In genomic region chr17:69075501-69076237, GRCm38 (mm10) we compare ENCODE assay signal across 8 mouse cellular contexts. TPM values are rescaled to one million over a fixed set of nuclear protein-coding genes. Genes with fewer than 3 reads are reported as not detected.
DNase-seq lines count a peak whose midpoint lies in the region; ATAC-seq and TF ChIP-seq lines count a peak whose summit lies in the region.

Gene Epb41l3, plus strand, starts transcription at chr17:69075683.

- TF ChIP-seq POLR2A in limb, embryonic 14.5 days (IDR thresholded peaks at IDR 0.05; ENCODE audit: borderline replicate concordance, extremely low read depth, insufficient read depth, insufficient read length): no peak

- no peaks in the 10 kb centered on the region for H3K36me3 ChIP-seq in forebrain, embryonic 12.5 days (replicated peaks)
- no peaks in the 10 kb centered on the region for H3K36me3 ChIP-seq in heart, embryonic 14.5 days (ENCODE audit: control insufficient read depth, insufficient read depth, low read length)
- H3K36me3 ChIP-seq in kidney, postnatal 0 days (ENCODE audit: insufficient read depth, low read length): no peaks in the 10 kb centered on the region
- H3K36me3 ChIP-seq in limb, embryonic 14.5 days (ENCODE audit: control insufficient read depth, insufficient read depth, low read length): no peaks in the 10 kb centered on the region
- no peaks in the 10 kb centered on the region for H3K36me3 ChIP-seq in midbrain, embryonic 15.5 days (replicated peaks)
- no peaks in the 10 kb centered on the region for H3K36me3 ChIP-seq in stomach, postnatal 0 days (ENCODE audit: control insufficient read depth, insufficient read depth, low read length)

- peak within 1 kb of the TSS; percentile 100 for H3K4me2 ChIP-seq in forebrain, embryonic 12.5 days
- peak within 1 kb of the TSS; percentile 100 for H3K4me2 ChIP-seq in heart, embryonic 14.5 days (ENCODE audit: low read length)
- H3K4me2 ChIP-seq in kidney, postnatal 0 days (ENCODE audit: low read length): peak within 1 kb of the TSS; percentile 86
- H3K4me2 ChIP-seq in limb, embryonic 14.5 days (replicated peaks; ENCODE audit: low read depth, low read length, severe bottlenecking): peak within 1 kb of the TSS; percentile 99
- H3K4me2 ChIP-seq in midbrain, embryonic 15.5 days: peak within 1 kb of the TSS; percentile 94
- peak within 1 kb of the TSS; percentile 92 for H3K4me2 ChIP-seq in stomach, postnatal 0 days (replicated peaks; ENCODE audit: low read depth)

- under 1% methylated on average over 47 of the region's 47 CpGs for WGBS in forebrain, embryonic 12.5 days
- under 1% methylated on average over 47 of the region's 47 CpGs for WGBS in heart, embryonic 14.5 days
- under 1% methylated on average over 47 of the region's 47 CpGs for WGBS in kidney, postnatal 0 days
- WGBS in limb, embryonic 14.5 days: under 1% methylated on average over 43 of the region's 47 CpGs
- under 1% methylated on average over 47 of the region's 47 CpGs for WGBS in midbrain, embryonic 15.5 days
- WGBS in stomach, postnatal 0 days: under 1% methylated on average over 47 of the region's 47 CpGs

- H3K4me1 ChIP-seq in forebrain, embryonic 12.5 days: peaks cover 18% of the 10 kb centered on the region
- H3K4me1 ChIP-seq in heart, embryonic 14.5 days (ENCODE audit: control insufficient read depth in 2 of 2, insufficient read depth in 2 of 2, low read length in 2 of 2): peaks cover 0 to 10% of the 10 kb centered on the region in 2 experiments; a peak in 3 of 4 replicates
- peaks cover 9% of the 10 kb centered on the region; the same call in 1 of the 2 replicates for H3K4me1 ChIP-seq in kidney, postnatal 0 days (replicated peaks; ENCODE audit: insufficient read depth, low read length)
- peaks cover 7% of the 10 kb centered on the region; the same call in 1 of the 2 replicates for H3K4me1 ChIP-seq in limb, embryonic 14.5 days (ENCODE audit: control insufficient read depth, insufficient read depth, low read length)
- H3K4me1 ChIP-seq in midbrain, embryonic 15.5 days: peaks cover 15% of the 10 kb centered on the region
- H3K4me1 ChIP-seq in stomach, postnatal 0 days (replicated peaks; ENCODE audit: control insufficient read depth, insufficient read depth): no peaks in the 10 kb centered on the region; the same call in 1 of the 2 replicates

- TF ChIP-seq CTCF in kidney, postnatal 0 days (IDR thresholded peaks at IDR 0.05; ENCODE audit: low read depth): no peak
- TF ChIP-seq CTCF in stomach, postnatal 0 days (IDR thresholded peaks at IDR 0.05; ENCODE audit: low read depth): peak; percentile 33; the same call in 1 of the 2 replicates

- TF ChIP-seq EP300 in stomach, postnatal 0 days (optimal IDR thresholded peaks at IDR 0.05): no peak

- H3K4me3 ChIP-seq in forebrain, embryonic 12.5 days (replicated peaks): peak within 1 kb of the TSS; percentile 57
- H3K4me3 ChIP-seq in heart, embryonic 14.5 days (ENCODE audit: control insufficient read depth in 1 of 2, insufficient read depth in 1 of 2, low read depth in 1 of 2, low read length in 2 of 2): peak within 1 kb of the TSS; percentile 45 to 66
- peak within 1 kb of the TSS; percentile 43 for H3K4me3 ChIP-seq in kidney, postnatal 0 days (replicated peaks; ENCODE audit: low read depth, low read length)
- H3K4me3 ChIP-seq in limb, embryonic 14.5 days (replicated peaks; ENCODE audit: low read length): peak within 1 kb of the TSS; percentile 52
- H3K4me3 ChIP-seq in midbrain, embryonic 15.5 days: peak within 1 kb of the TSS; percentile 66
- H3K4me3 ChIP-seq in stomach, postnatal 0 days (ENCODE audit: low read depth, low read length): peak within 1 kb of the TSS; percentile 51

- peaks cover 51% of the 10 kb centered on the region for H3K27me3 ChIP-seq in forebrain, embryonic 12.5 days
- H3K27me3 ChIP-seq in heart, embryonic 14.5 days (ENCODE audit: control insufficient read depth, insufficient read depth, low read length): peaks cover 42% of the 10 kb centered on the region
- peaks cover 5% of the 10 kb centered on the region; the same call in 1 of the 2 replicates for H3K27me3 ChIP-seq in kidney, postnatal 0 days (ENCODE audit: insufficient read depth, low read length)
- peaks cover 37% of the 10 kb centered on the region for H3K27me3 ChIP-seq in limb, embryonic 14.5 days (ENCODE audit: control insufficient read depth, insufficient read depth, low read length)
- peaks cover 32% of the 10 kb centered on the region for H3K27me3 ChIP-seq in midbrain, embryonic 15.5 days (replicated peaks)
- no peaks in the 10 kb centered on the region for H3K27me3 ChIP-seq in stomach, postnatal 0 days (ENCODE audit: control insufficient read depth, insufficient read depth, low read length)

- DNase-seq in thymus, postnatal 0 days (ENCODE audit: low spot score): no peak
- DNase-seq in thymus, postnatal 25 days: no peak
- peak; percentile 85 for DNase-seq in kidney, postnatal 0 days (ENCODE audit: low spot score)
- DNase-seq in limb, embryonic 14.5 days (ENCODE audit: low spot score): peak; percentile 81
- DNase-seq in stomach, postnatal 0 days (ENCODE audit: low spot score): peak; percentile 91

- H3K9ac ChIP-seq in forebrain, embryonic 12.5 days: peak within 1 kb of the TSS; percentile 57
- peak within 1 kb of the TSS; percentile 73 for H3K9ac ChIP-seq in heart, embryonic 14.5 days (ENCODE audit: low read length)
- no peak within 1 kb of the TSS for H3K9ac ChIP-seq in kidney, postnatal 0 days (ENCODE audit: low read depth, low read length)
- peak within 1 kb of the TSS; percentile 44 for H3K9ac ChIP-seq in limb, embryonic 14.5 days (ENCODE audit: low read depth, low read length, severe bottlenecking)
- peak within 1 kb of the TSS; percentile 57 for H3K9ac ChIP-seq in midbrain, embryonic 15.5 days
- H3K9ac ChIP-seq in stomach, postnatal 0 days (ENCODE audit: low read length): peak within 1 kb of the TSS; percentile 41

- no peaks in the 10 kb centered on the region for H3K9me3 ChIP-seq in forebrain, embryonic 12.5 days
- no peaks in the 10 kb centered on the region for H3K9me3 ChIP-seq in heart, embryonic 14.5 days (ENCODE audit: control insufficient read depth, low read length)
- H3K9me3 ChIP-seq in kidney, postnatal 0 days (replicated peaks; ENCODE audit: low read length): no peaks in the 10 kb centered on the region
- H3K9me3 ChIP-seq in limb, embryonic 14.5 days (ENCODE audit: control insufficient read depth, low read length): no peaks in the 10 kb centered on the region
- no peaks in the 10 kb centered on the region for H3K9me3 ChIP-seq in midbrain, embryonic 15.5 days
- no peaks in the 10 kb centered on the region for H3K9me3 ChIP-seq in stomach, postnatal 0 days (ENCODE audit: control insufficient read depth, low read length)

- no peak within 1 kb of the TSS for H3K27ac ChIP-seq in forebrain, embryonic 12.5 days
- no peak within 1 kb of the TSS for H3K27ac ChIP-seq in heart, embryonic 14.5 days (replicated peaks in 1 of 2; ENCODE audit: control insufficient read depth in 1 of 2, insufficient read depth in 1 of 2, low read depth in 2 of 2, low read length in 2 of 2)
- no peak within 1 kb of the TSS for H3K27ac ChIP-seq in kidney, postnatal 0 days
- no peak within 1 kb of the TSS for H3K27ac ChIP-seq in limb, embryonic 14.5 days (replicated peaks; ENCODE audit: low read depth, low read length)
- H3K27ac ChIP-seq in midbrain, embryonic 15.5 days: peak within 1 kb of the TSS; percentile 34; the same call in 1 of the 2 replicates
- no peak within 1 kb of the TSS for H3K27ac ChIP-seq in stomach, postnatal 0 days (replicated peaks)

- ATAC-seq in forebrain, embryonic 12.5 days (ENCODE audit: low FRiP score): peak; percentile 93
- ATAC-seq in heart, embryonic 14.5 days (ENCODE audit: insufficient number of reproducible peaks, insufficient read depth, low FRiP score, low read depth): peak; percentile 82; the same call in 1 of the 2 replicates
- ATAC-seq in kidney, postnatal 0 days (replicated peaks; ENCODE audit: low FRiP score, low read depth): peak; percentile 93
- peak; percentile 91 for ATAC-seq in limb, embryonic 14.5 days (ENCODE audit: low FRiP score, low read depth)
- peak; percentile 96 for ATAC-seq in midbrain, embryonic 15.5 days (replicated peaks)
- ATAC-seq in stomach, postnatal 0 days (ENCODE audit: low FRiP score, low TSS enrichment): peak; percentile 97

RNA-seq across cellular contexts. Expression of gene Epb41l3, which starts in this region (rescaled TPM):
- polyA plus RNA-seq in thymus, postnatal 0 days (2015; fragmentation: Nextera tagmentation; extraction: Ambion mirVana): 32.2 and 42.2 TPM in 2 replicates
- polyA plus RNA-seq in forebrain, embryonic 12.5 days (2016; fragmentation: Nextera tagmentation; extraction: Ambion mirVana): 74.3 and 74.7 TPM in 2 replicates
- polyA plus RNA-seq in heart, embryonic 14.5 days (2014; fragmentation: Nextera tagmentation; extraction: Ambion mirVana): 122 and 126 TPM in 2 replicates
- 13.3 and 14.0 TPM in 2 replicates for polyA plus RNA-seq in kidney, postnatal 0 days (2015; fragmentation: Nextera tagmentation; extraction: Ambion mirVana)
- 80.2 and 102 TPM in 2 replicates for polyA plus RNA-seq in limb, embryonic 14.5 days (2012; rRNA removed)
- polyA plus RNA-seq in limb, embryonic 14.5 days (2014; fragmentation: Nextera tagmentation; extraction: Ambion mirVana): 140 and 157 TPM in 2 replicates
- polyA plus RNA-seq in midbrain, embryonic 15.5 days (2015; fragmentation: Nextera tagmentation; extraction: Ambion mirVana): 64.0 and 71.0 TPM in 2 replicates
- 15.8 and 16.6 TPM in 2 replicates for polyA plus RNA-seq in stomach, postnatal 0 days (2015; fragmentation: Nextera tagmentation; extraction: Ambion mirVana)

Comparison
In these comparisons a context has a peak if more than half of its experiments do, and no peak if none do; other contexts are left out.
1. DNase-seq: peak in kidney, postnatal 0 days (single experiment), limb, embryonic 14.5 days (single experiment) and stomach, postnatal 0 days (single experiment); none in thymus, postnatal 0 days (single experiment) and thymus, postnatal 25 days (single experiment).
2. Peak in every context shown above with its lines, with median percentiles within 50 percentile points of each other: ATAC-seq, H3K4me2 ChIP-seq and H3K4me3 ChIP-seq.